Mouse (Mus musculus) cerebellum, adult 2 months (tissue): ENCODE measurements at regions not wholly inside any gene's neighbourhood (a gene's known extent, or its start where the extent isn't known, plus 50 kb on each side); places are given as distances from the start of the nearest gene placed in this dataset.
A peak's percentile ranks its signal among the peaks of the same experiment; 100 is the strongest.

ENCODE experiments used
- DNase-seq, 2 experiments: peaks; one replicate each; pipeline ENCODE4 v3.0.0; 2021
- H3K27ac ChIP-seq: fragments of 200-500 bp; 2 replicates; pipeline ENCODE4 v1.5.1; 2012; ENCODE audit warnings: low read length, control low read depth, inconsistent platforms; ENCODE audit not compliant: insufficient read depth
- H3K27me3 ChIP-seq: fragments of 200-500 bp; 2 replicates; pipeline ENCODE4 v1.6.1; 2012; ENCODE audit warnings: inconsistent platforms, mild to moderate bottlenecking, low read length, moderate library complexity; ENCODE audit not compliant: control insufficient read depth, insufficient read depth
- H3K4me1 ChIP-seq: fragments of 200-500 bp; 2 replicates; pipeline ENCODE4 v1.6.1; 2011; ENCODE audit warnings: low read length; ENCODE audit not compliant: control insufficient read depth, insufficient read depth
- H3K4me3 ChIP-seq: fragments of 200-500 bp; replicated peaks from 2 replicates; pipeline ENCODE3; 2011; ENCODE audit warnings: mild to moderate bottlenecking, low read depth, low read length, control low read depth; ENCODE audit not compliant: insufficient read depth
- CTCF ChIP-seq: fragments of 200-500 bp; IDR thresholded peaks from 2 replicates; pipeline ENCODE4 v1.5.1; 2011; ENCODE audit warnings: low read depth, mild to moderate bottlenecking, control low read depth, low read length, moderate library complexity, borderline replicate concordance; ENCODE audit not compliant: insufficient read depth
- POLR2A ChIP-seq: fragments of 200-500 bp; IDR thresholded peaks from 2 replicates; pipeline ENCODE4 v1.6.1; 2011; ENCODE audit warnings: low read length, control low read depth, borderline replicate concordance; ENCODE audit not compliant: insufficient read depth
- WGBS: fragments of 180-500 bp; shearing (Covaris S2); methylation state at CpG from one replicate; pipeline ENCODE4 v1.1.7; 2018; 5-methylcytosine and 5-hydroxymethylcytosine counted together

DNA sequence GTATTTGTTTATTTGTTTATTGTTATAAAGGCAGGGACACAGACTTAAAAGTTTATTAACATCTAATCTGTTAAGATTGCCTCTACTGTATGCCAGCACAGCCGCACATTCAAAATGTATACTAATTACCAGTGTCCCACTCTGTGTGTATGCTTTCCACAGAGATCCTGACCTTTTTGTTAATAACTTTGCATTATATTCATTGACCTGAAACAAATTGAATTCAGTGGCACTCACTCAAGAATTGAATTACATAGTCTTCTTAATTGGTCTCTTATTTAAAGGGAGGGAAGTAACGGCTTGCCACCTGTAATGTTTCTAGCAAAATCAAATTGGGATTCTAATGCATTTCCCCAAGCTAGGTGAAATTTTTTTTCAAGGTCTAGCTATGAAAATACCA is 111.3 kb upstream of the Kiz start:
- Histone ChIP-seq H3K27me3 (no peaks in the 10 kb centered on the region), H3K4me1 (no peaks in the 10 kb centered on the region), H3K27ac (no peak overlapping the region), H3K4me3 (no peak overlapping the region)
- no peak for DNase-seq
- TF ChIP-seq CTCF: no peak
- TF ChIP-seq POLR2A: no peak
- 92% methylated on average over 2 of the region's 2 CpGs for WGBS

DNA sequence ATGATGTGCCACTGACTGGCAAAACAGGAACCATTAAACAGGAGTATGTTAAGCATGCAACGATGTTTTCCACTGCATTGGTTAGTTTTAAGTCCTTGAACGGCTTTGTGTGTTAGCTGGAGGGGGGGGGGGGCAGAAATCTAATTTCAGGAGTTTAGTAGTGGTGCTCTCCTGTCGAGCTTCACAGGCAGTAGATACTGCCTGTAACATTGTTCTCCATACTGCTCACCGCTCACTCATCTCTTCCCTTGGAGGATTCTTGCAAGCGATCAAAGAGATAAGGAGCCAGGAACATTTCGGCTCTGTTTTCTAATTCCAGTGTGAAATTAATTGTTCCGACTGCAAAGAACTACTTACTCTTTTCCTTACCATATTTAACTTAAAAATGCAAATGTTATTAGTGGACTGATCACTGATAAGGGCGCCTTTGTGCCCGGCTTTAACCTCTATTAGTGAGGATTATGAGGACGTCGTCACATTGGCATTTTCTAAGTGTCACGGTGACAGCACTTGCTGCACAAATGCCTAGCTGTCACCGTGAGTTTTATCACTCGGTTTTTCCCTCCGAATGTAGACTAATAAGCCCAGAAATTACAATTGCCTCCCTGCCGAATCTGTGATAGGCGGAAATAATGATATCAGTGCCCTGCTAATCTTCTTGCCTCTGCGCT is 110.5 kb upstream of the Kiz start:
- WGBS: 24% methylated on average over 18 of the region's 18 CpGs
- Histone ChIP-seq H3K4me3 (peak overlapping the region; percentile 71), H3K27me3 (no peaks in the 10 kb centered on the region), H3K4me1 (no peaks in the 10 kb centered on the region), H3K27ac (no peak overlapping the region)
- TF ChIP-seq CTCF (no peak), POLR2A (no peak)
- DNase-seq: peak in 1 of 2 experiments; percentile 1

DNA sequence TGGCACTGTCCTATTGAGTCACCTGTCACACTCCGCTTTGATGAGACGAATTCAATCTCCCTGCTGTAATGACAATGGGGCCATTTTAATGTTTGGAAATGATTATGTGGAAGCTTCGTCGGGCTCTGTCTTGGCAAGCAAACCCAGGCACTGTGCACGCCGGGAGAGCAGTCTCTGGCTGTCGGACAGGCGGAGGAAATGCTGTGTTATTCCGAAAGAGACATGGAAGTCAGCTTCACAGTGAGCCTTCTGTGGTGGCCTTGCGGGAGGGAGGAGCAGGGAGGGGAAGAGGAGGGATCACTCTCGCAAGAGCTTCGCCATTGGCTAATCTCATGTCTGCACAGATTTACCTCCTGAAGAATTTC is 110.0 kb upstream of the Kiz start:
- H3K27ac ChIP-seq: no peak overlapping the region
- peak; percentile 58 to 60 for DNase-seq
- H3K4me3 ChIP-seq: peak overlapping the region; percentile 71
- H3K4me1 ChIP-seq: no peaks in the 10 kb centered on the region
- TF ChIP-seq POLR2A: peak; percentile 22; the same call in 1 of the 2 replicates
- no peak for TF ChIP-seq CTCF
- no peaks in the 10 kb centered on the region for H3K27me3 ChIP-seq
- 2% methylated on average over 12 of the region's 12 CpGs for WGBS

DNA sequence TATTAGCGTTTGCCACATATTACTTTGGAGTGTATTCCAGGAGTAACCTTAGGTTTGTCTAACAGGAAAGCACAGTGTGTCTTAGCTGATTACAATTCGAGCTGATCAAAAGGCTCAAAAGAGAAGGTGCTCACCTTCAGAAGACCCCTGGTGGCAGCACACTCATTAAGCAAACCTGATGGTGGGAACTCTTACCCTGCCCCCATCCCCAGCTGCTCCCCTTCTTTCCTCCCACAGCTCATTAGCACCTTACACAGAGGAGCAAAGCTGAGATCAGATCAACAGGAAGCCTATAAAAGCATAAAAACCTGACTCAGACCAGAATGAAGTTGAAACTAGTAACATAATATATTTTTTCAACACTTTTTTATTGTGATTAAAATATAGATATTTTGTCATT is 101.7 kb upstream of the Kiz start:
- 58% methylated on average over 2 of the region's 2 CpGs for WGBS
- TF ChIP-seq CTCF (no peak), POLR2A (no peak)
- no peaks in the 10 kb centered on the region for H3K4me1 ChIP-seq
- DNase-seq: no peak
- H3K27ac ChIP-seq: no peak overlapping the region
- H3K4me3 ChIP-seq: no peak overlapping the region
- H3K27me3 ChIP-seq: no peaks in the 10 kb centered on the region

DNA sequence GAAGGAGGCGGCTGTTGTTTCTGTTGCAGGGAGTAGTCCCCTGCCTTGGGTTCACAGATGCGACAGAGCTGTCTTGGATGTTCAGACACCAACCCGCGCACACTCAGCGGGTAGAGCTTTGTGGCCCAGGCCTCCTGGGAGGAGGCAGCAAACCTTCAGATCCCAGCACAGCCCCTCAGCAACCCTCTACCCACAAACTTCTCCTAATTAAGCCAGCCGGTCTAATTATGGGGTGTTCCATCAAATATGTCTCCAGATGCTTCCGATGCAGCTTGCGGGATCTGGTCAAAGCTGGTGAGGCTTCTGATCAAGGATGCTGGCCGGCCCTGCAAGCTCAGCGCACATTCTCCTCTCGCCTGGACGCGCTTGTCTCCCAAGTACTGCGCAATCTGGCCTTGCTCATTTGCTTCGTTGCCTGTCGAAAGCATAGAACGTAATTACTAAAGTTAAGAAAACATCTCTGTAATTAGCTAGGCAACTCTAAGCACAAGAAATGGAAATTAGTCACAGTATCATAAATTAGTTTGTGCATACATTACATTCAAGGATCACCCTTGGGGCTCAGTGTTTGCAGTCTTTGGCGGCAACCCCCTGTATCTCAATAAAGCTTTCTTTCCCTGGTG is 92.0 kb upstream of the Kiz start:
- TF ChIP-seq CTCF (no peak), POLR2A (no peak)
- Histone ChIP-seq H3K4me1 (no peaks in the 10 kb centered on the region), H3K4me3 (no peak overlapping the region), H3K27ac (no peak overlapping the region), H3K27me3 (no peaks in the 10 kb centered on the region)
- no peak for DNase-seq
- WGBS: 49% methylated on average over 18 of the region's 18 CpGs

DNA sequence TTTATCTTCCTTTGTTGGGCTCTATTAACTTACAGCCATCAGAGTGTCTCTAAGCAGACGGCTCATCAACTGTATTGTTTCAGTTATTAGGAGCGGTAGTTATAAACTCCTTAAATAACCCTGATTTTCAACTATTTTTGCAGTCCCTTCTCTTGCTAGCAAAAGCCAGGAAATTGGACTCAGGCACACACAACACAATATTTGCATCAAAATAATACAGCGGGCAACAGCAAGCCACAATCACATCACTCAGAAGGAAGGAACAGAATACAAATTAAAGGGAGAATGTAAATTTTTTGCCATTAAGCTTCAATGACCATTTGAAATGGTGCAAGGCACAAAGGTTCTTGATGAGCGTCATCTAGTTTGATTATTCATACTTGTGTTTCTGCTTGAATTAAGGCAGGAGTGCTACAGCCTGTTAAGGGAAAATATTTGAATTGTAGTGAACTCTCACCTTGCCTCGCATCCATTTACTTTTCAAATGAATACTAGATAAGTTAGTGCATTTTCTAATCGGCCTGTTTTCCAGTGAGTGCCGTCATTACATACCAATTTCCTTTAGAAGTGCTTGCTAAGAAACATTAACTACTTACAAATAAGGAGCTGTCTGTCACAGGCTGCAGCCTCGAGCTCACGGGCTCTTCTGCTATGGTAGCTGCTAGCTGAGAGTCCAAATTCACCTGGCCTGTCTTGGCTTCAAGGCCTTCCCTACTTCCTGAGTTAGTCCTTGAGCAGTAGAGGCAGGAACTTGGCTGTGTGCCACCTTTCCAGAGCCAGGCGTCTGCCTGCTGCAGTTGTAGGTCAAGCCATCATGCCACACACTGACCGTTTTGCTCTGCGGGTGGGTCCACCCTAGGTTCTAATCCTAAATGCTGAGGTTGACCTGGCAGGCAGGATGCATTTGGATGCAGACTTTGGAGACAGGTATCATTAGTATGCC is 91.1 kb upstream of the Kiz start:
- Histone ChIP-seq H3K4me1 (no peaks in the 10 kb centered on the region), H3K27ac (no peak overlapping the region), H3K27me3 (no peaks in the 10 kb centered on the region), H3K4me3 (no peak overlapping the region)
- TF ChIP-seq CTCF: no peak
- no peak for TF ChIP-seq POLR2A
- DNase-seq: no peak
- WGBS: 68% methylated on average over 12 of the region's 12 CpGs

DNA sequence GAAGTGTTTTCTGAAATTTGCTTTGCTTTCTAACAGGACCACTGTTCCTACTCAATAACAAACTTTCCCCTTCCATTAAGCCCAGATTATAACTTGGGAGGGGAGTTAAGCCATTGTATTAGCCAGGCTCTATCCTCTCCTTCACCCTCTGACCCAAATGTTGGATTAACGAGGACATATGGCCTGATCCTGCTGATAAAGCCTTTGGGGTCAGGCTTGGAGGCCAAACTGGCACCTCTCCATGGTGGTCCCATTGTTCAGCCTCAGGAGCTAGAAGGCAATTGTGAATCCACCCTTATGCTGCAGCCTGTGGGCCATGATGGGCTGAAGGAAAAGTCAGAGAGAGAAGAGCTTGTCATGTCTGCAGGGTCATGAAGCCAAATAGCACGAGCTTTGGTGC is 80.8 kb upstream of the Kiz start:
- no peak overlapping the region for H3K27ac ChIP-seq
- TF ChIP-seq CTCF (no peak), POLR2A (no peak)
- H3K27me3 ChIP-seq: no peaks in the 10 kb centered on the region
- H3K4me1 ChIP-seq: no peaks in the 10 kb centered on the region
- WGBS: 36% methylated on average over 2 of the region's 2 CpGs
- H3K4me3 ChIP-seq: no peak overlapping the region
- no peak for DNase-seq
